Mouse (Mus musculus): ENCODE measurements at regions not wholly inside any gene's neighbourhood (a gene's known extent, or its start where the extent isn't known, plus 50 kb on each side); places are given as distances from the start of the nearest gene placed in this dataset.

DNA sequence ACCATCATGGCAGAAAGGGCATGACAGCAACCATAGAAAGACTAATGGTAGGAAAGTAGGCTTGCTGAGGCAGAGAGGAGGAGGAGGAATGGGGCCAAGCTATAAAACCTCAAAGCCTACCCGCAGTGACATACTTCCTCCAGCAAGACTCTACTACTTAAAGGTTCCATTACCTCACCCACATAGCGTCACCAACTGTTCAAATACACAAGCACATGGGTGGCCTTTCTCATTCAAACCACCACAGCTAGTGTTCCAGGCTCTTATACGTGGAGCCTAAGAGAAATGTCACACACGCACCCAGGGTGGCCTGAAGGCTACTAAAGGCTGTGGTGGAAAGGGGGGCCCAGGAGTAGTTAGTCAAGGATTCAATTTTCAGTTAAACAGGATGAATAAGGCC, 72.5 kb upstream of the Tmtc1 start:
- TF ChIP-seq CTCF (IDR thresholded peaks at IDR 0.05; ENCODE audit: low read depth, low read length) (no peak), POLR2A (IDR thresholded peaks at IDR 0.05; ENCODE audit: extremely low read depth, insufficient read depth, low read length) (no peak)

All from liver, adult 2 months (tissue).